Mouse (Mus musculus): ENCODE data around the gene Txk.

The Txk gene

GRCm38 (mm10) chr5:72752585-72752984 is at the start of gene Txk:
Txk (minus strand) TSS chr5:72752777.
- no peak for TF ChIP-seq GATA4 (IDR thresholded peaks at IDR 0.05; ENCODE audit: insufficient replicate concordance, low read length)

GRCm38 (mm10) chr5:72798563-72798962 is 46.0 kb upstream of the Txk start:
- no peak for TF ChIP-seq GATA4 (IDR thresholded peaks at IDR 0.05; ENCODE audit: insufficient replicate concordance, low read length)

DNA sequence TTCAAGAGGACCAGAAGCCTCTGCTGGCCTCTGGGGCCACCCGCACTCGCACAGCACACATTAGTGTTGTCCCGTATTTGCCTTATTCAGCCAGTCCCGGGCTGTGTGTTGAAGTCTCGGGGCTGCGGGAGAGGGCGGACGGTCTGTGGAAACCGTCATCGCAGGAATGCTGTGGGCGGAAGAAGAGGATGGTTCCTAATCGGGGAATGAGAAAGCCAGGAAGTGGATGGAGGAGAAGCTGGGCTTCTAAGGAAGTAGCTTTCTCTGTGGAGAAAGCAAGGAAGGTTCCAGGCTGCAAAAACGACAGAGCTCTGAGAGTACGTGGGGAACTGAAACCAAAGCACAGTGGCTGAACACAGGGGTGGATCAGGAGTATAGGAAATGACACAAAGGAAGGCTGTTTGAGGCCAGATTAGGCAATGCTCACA is 43.6 kb upstream of the Txk start:
- no peak for TF ChIP-seq GATA4 (IDR thresholded peaks at IDR 0.05; ENCODE audit: insufficient replicate concordance, low read length)

- TF ChIP-seq GATA4 (IDR thresholded peaks at IDR 0.05; ENCODE audit: insufficient replicate concordance, low read length) = no peak
Observed at GRCm38 (mm10) chr5:72793309-72793850, 40.8 kb upstream of the Txk start.

GRCm38 (mm10) chr5:72791789-72792188 is 39.2 kb upstream of the Txk start:
- TF ChIP-seq GATA4 (IDR thresholded peaks at IDR 0.05; ENCODE audit: insufficient replicate concordance, low read length) = no peak

GRCm38 (mm10) chr5:72791386-72791785 is 38.8 kb upstream of the Txk start:
- no peak for TF ChIP-seq GATA4 (IDR thresholded peaks at IDR 0.05; ENCODE audit: insufficient replicate concordance, low read length)

DNA sequence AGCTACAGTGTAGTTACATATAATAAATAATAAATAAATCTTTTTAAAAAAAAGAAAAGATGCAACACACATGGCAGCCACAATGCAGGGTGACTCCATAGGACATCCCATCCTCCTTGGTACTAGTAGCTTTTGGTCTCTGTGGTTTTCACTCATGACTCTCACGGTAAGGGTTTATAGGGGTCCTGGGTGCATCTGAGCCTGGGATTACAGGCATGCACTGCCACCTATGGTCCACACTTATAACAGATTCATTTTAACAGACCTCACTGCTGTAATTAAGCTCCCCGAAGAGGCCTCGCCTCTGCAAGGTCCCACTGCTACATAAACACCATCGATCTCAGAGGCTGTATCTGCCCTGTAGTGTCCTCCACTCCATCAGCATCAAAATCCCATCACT is 32.9 kb upstream of the Txk start:
- no peak for TF ChIP-seq GATA4 (IDR thresholded peaks at IDR 0.05; ENCODE audit: insufficient replicate concordance, low read length)

DNA sequence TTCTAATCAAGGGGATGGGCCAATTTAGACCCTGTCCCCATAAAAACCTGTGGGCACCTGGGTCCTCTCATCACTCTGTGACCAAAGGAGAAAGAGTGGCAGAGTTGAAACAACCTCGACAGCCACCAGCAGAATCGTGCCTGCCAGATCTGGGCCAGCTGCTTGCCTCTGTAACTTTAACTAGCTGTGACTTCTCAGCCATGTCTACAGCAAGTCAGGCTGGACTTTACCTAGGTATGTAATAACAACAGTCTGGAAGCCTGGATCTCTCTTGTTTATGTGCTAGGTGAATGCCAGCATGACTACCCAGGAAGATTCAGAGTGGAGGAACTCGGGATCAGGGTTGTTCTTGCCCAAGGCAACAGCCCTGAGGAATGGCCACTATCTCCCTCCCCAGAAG is 32.1 kb upstream of the Txk start:
- no peak for TF ChIP-seq GATA4 (IDR thresholded peaks at IDR 0.05; ENCODE audit: insufficient replicate concordance, low read length)

DNA sequence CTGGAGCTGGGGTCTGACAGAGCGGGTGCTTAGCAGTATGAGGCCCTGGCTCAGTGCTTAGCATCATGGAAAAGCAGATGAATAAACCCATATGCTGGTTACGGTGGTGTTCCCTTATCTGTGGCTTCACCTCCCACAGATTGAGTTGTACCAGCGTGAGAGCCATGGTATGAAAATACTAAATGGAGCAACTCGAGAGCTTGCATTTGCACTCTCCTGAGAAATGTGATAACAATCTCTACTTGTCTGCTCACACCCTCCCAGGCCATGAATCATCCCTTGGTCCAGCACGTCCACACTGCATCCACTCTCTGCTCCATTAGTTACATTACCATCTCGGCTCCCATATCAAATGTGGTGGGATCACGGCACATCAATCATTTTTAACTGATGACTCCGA is 31.4 kb upstream of the Txk start:
- no peak for TF ChIP-seq GATA4 (IDR thresholded peaks at IDR 0.05; ENCODE audit: insufficient replicate concordance, low read length)

GRCm38 (mm10) chr5:72783123-72783522 is 30.5 kb upstream of the Txk start:
- no peak for TF ChIP-seq GATA4 (IDR thresholded peaks at IDR 0.05; ENCODE audit: insufficient replicate concordance, low read length)

DNA sequence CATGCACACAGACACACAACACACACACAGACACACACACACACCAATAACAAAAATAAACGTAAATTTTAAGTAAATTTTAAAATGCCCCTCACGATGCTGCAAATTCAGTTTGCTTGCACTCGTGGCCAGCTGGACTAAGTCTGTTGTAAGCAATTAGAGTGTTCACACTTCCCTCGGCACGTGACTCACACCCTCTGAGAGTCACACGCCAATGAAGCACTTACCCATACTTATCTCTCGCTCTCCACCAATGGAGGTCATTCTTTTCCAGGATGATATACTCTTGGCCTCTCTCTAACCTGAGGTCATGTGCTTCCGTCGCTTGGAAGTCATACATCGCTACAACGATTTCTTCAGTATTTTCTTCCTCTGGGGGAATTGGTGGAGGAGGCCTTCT is 29.2 kb upstream of the Txk start:
- TF ChIP-seq GATA4 (IDR thresholded peaks at IDR 0.05; ENCODE audit: insufficient replicate concordance, low read length) = no peak

DNA sequence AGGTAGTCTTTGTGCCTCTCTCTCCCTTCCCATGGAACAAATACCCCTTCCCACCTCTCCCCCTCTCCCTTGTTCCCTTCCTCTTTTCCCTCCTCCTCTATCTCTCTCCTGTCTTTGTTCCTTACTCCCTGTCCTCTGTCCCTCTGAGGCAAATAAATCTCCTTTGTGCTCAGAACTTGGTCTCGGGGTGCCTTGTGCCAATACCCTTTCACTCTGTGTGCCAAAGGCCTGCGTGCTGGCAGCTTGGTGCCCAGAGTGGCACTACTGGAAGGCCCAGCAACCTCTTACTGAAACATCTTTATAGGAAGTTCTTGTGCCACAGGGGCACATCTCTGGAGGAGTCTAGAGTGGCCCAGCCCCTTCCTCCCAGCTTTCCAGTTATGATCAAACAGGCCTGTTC is 24.0 kb upstream of the Txk start:
- no peak for TF ChIP-seq GATA4 (IDR thresholded peaks at IDR 0.05; ENCODE audit: insufficient replicate concordance, low read length)

GRCm38 (mm10) chr5:72776127-72776526 is 23.6 kb upstream of the Txk start:
- no peak for TF ChIP-seq GATA4 (IDR thresholded peaks at IDR 0.05; ENCODE audit: insufficient replicate concordance, low read length)

GRCm38 (mm10) chr5:72769841-72770240 is 17.3 kb upstream of the Txk start:
- no peak for TF ChIP-seq GATA4 (IDR thresholded peaks at IDR 0.05; ENCODE audit: insufficient replicate concordance, low read length)

- TF ChIP-seq GATA4 (IDR thresholded peaks at IDR 0.05; ENCODE audit: insufficient replicate concordance, low read length) = no peak
Observed at GRCm38 (mm10) chr5:72763546-72763945, 11.0 kb upstream of the Txk start.

- no peak for TF ChIP-seq GATA4 (IDR thresholded peaks at IDR 0.05; ENCODE audit: insufficient replicate concordance, low read length)
Observed at GRCm38 (mm10) chr5:72763025-72763424, 10.4 kb upstream of the Txk start.

- no peak for TF ChIP-seq GATA4 (IDR thresholded peaks at IDR 0.05; ENCODE audit: insufficient replicate concordance, low read length)
Observed at GRCm38 (mm10) chr5:72761758-72762157, 9.2 kb upstream of the Txk start.

DNA sequence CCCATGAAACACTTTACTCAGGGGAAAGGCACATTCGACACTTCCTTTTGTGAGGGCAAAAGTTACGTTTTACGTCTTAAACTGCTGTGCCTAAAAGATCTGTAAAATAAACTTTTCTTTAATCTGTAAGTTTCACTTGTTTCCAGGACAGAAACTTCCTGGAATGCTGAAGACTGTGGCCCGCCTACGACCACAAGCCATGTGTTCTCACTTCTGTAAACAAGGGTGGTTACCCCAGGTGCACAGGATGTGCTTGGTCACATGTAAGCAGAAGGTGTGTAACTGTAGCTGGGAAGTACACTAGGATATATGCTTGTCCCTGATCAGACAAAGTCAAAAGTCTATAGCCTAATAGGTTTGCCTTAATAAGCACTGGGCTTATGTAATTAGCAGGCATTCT is 8.7 kb upstream of the Txk start:
- TF ChIP-seq GATA4 (IDR thresholded peaks at IDR 0.05; ENCODE audit: insufficient replicate concordance, low read length) = no peak

All from liver, adult (tissue).